Mouse (Mus musculus): ENCODE results near the gene Tiparp.

The Tiparp gene

DNA sequence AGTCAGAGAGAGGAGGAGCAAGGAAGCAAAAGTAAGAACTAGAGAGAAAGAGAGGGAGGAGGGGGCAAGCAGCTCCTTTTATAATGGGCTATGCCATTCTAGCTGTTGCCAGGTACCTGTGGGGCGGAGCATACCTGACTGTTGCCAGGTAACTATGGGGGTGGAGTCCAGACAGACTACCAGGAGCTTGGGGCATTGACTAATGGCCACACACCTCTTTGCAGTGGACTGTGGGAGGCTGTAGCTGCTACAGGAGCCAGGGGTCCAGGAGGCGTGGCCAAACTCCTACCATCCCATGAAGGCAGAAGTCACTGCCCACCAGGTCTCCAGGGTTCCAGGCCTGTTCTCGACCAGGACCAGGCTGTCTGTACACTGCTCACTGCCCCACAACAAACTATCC lies 49.4 kb downstream of the Tiparp start:
- in situ Hi-C loops (cut with MboI, MseI): no loop called here

GRCm38 (mm10) chr3:65579260-65579921 lies 51.2 kb downstream of the Tiparp start:
- in situ Hi-C loops (cut with MboI, MseI): no loop called here

DNA sequence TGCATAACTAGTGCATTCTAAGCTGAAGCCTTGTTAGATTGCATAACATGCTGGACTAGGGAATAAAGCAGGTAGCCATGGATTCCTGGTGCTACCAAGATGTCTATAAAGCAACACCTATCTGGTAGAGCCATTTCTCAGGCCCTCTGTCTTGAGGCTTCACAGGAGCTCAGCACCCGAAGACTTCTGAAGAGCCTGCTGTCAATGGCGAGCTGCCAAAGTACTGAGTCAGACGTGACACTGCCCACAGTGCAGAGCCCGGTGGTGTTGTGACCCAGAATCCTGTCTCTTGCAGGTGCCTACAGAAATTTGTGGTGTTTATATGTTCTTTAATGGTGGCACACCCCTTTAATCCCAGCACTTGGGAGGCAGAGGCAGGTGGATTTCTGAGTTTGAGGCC lies 53.4 kb downstream of the Tiparp start:
- in situ Hi-C loops (cut with MboI, MseI): no loop called here

DNA sequence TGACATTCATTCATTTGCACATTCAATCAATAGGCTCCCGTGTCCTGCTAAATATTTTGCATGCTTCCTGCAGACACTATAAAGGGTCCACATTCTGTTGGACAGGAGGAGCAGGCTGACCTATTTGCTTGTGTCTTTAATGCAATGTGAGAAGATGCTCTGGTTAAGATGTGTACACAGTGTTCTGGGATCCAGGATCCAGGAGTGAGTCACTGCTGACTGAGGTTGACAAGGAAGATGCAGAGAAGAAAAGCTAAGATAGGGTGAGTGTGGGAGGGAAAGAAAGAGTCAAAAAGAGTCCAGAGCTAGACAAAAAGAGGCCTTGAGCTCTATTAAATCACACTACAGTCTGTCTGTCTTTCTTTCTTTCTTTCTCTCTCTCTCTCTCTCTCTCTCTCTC lies 56.1 kb downstream of the Tiparp start:
- in situ Hi-C loops (cut with MboI, MseI): no loop called here

DNA sequence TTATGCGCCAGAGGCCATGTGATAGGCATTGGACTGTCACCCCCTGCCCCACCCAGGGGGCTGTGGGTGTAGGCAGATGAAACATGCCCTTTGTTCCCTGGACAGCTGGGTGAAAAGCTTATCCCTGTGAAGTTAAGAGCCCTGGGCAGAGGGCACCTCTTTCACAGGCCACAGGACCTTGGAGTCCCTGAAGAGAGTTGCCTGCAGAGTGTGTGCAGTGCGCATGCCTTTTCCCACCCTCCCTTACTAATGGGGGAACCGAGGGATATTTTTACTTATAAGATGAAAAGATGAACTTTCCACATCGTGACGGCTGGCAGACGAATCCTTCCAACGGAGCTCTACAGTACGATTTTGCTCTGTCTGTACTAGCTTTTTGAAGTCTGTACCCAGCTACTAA lies 57.1 kb downstream of the Tiparp start:
- in situ Hi-C loops (cut with MboI, MseI): loop anchor here in 1 of 2 experiments (5.0 kb wide), 1 partner anchor 58 kb away; the partner anchor contains the start of gene Tiparp

DNA sequence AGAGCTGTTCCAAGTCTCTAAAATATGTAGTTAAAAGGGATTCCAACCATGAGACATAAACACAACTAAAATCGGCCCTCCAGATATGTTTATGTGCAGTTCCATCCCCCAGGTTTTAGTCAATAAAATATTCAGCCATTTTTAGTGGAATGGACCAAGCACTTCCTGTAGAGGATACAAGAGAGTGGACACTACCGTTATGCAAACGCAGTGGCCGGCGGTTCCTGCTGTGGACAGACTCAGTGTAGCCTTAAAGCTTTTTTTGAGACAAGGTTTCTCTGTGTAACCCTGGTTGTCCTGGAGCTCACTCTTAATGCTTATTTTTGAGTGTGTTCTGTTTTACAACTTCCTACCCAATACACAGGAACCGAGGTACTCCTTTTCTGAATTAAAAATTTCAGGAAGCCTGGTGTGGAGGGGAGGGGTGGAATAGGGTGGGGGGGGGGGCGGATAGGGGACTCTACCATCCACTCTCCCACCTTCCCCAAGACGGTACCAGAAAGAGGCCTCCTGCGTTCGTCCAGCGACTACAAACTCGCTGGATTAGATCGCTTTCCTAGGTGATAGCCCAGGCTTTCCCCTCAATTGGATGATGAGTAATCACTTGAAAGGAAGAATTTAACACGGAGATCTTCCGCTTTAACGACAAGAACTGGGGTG lies 57.7 kb downstream of the Tiparp start:
- in situ Hi-C loops (cut with MboI, MseI): loop anchor here in 1 of 2 experiments (5.0 kb wide), 1 partner anchor 59 kb away; the partner anchor contains the start of gene Tiparp

DNA sequence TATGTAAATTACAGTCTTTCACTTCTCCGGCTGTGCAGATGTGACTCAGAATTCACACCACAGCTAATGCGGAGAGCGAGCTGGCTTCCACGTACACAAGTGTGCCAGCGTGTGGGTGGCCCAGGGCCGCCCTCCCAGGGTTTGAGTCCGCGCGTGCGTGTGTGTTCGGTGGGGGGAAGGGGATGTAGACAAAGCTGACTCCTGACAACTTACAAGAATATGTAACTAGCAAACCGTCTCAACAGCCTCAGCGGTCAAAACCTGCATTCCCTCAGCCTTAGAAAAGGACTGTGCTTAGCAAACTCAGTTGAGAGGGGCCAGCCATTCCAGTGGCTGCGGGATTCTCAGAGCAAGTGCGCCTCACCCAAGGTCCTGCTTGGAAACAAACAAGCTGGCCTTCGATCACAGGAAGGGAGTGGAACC lies 58.3 kb downstream of the Tiparp start:
- in situ Hi-C loops (cut with MboI, MseI): loop anchor here in 1 of 2 experiments (5.0 kb wide), 1 partner anchor 59 kb away; the partner anchor contains the start of gene Tiparp

DNA sequence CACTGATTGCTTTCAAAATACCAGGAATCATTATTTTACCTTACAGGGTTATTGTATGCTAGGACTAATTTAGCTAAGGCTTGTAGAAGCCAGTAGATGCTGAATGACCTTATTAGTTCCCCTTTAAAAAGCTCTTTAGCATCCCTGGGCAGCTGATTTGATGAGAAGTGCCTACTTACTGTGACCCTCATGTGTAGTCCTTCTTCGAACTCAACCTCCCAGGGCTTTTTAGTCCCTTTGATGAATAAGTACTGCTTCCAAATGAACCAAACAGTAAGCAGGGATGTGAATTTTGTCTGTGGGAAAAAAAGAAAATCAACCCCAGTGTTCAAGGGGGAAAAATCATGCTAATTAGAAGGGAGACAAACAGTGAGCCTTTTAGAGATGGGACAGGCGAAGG lies 58.8 kb downstream of the Tiparp start:
- in situ Hi-C loops (cut with MboI, MseI): loop anchor here in 1 of 2 experiments (5.0 kb wide), 1 partner anchor 60 kb away; the partner anchor contains the start of gene Tiparp

- in situ Hi-C loops (cut with MboI, MseI): loop anchor here in 1 of 2 experiments (5.0 kb wide), 1 partner anchor 61 kb away; the partner anchor contains the start of gene Tiparp
Observed at GRCm38 (mm10) chr3:65588424-65588823, 60.2 kb downstream of the Tiparp start.

DNA sequence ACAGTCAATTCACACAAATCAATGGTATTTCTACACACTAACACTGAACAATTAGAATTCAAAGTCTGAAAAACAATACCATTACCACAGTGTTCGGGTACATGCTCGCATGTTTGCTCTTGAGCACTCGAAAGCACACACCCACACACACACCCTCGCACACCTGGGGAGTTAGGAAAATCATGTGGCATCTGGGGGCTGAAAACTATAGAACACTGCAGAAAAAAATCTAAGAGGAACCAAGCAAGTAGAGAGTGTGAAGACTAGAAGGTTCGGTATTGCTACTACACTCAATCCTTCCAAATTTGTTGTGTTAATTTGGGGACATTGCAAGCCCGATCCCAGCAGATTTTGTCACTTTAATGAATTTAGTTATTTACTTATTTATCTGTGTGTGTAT lies 64.6 kb downstream of the Tiparp start:
- in situ Hi-C loops (cut with MboI, MseI): no loop called here

- in situ Hi-C loops (cut with MboI, MseI): no loop called here
Observed at GRCm38 (mm10) chr3:65594493-65594892, 66.3 kb downstream of the Tiparp start.

DNA sequence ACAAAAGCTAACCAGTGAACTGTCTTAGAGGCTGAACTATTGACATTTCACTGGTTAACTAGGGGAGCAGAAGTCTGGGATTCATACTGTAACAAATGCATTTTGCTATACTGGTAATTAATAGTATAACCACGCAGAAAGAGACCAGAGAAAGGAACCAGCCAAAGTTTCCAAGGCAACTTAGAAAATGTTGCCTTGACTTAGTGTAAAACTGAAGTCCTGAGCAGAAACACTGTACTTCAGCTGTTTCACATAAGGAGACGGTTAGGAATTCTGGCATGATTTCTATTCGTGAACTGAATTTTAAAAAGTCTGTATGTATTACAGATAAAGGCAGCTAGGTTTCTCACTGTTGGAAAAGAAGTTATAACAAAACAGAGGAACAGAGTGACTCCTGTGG lies 67.0 kb downstream of the Tiparp start:
- in situ Hi-C loops (cut with MboI, MseI): no loop called here

DNA sequence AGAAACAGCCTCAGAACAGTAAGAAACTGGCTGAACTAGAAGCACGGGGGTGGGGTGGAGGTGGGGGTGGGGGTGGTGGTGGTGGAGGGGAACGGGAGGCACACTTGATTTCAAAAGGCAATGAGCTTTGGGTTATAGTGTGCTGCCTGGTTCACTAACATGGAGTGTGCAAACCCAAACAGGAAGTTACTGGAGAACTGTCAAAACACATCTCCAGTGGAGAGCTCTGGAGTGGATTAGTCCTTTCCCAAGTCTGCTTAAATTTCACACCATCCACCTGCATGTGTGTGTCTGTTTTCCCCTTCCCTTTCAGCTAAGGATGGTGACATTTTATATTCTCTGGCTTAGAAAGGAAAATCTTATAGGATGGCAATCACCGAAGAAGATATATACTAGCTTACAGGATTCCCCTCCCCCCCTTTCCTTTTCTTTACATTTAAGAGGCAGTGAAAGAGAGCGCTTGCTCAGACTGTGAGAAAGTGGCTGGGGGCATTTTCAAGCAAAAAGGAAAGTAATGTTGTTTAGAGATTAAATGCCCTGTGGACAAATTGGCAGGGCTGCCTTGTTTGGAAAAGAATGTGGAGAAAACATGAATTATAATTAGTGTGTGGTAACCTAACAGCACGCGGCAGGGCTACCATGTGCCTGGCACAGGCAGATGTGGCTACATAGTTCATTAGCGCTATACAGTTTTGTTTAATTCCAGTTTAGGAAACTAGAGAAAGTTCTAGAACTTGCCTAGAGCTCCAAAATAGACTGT lies 70.0 kb downstream of the Tiparp start:
- in situ Hi-C loops (cut with MboI, MseI): no loop called here

DNA sequence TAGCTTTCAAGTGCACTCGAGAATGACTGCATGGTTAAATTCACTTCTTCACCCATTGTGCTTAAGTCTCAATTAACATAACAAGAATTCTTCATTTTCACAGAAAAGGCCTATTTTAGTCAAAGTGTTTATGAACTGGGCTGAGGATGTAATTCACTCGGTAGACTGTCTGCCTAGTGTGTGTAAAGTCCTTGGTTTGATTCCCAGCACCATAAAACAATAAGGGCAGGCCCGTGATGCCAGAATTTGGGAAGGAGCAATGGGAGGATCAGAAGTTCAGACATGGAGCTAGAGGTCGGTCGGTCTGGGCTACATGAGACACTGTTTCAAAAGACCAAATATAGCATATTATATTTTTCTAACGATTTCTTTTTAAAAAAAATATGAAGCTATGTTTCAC lies 70.9 kb downstream of the Tiparp start:
- in situ Hi-C loops (cut with MboI, MseI): no loop called here

GRCm38 (mm10) chr3:65601291-65602050 lies 73.3 kb downstream of the Tiparp start:
- in situ Hi-C loops (cut with MboI, MseI): loop anchor here in 1 of 2 experiments (5.0 kb wide), 1 partner anchor 61 kb away; no protein-coding TSS in a partner anchor

- in situ Hi-C loops (cut with MboI, MseI): loop anchor here in 1 of 2 experiments (5.0 kb wide), 1 partner anchor 59 kb away; no protein-coding TSS in a partner anchor
Observed at GRCm38 (mm10) chr3:65603392-65604055, 75.3 kb downstream of the Tiparp start.
